Mouse (Mus musculus) small intestine, adult 2 months (tissue): ENCODE measurements at regions not wholly inside any gene's neighbourhood (a gene's known extent, or its start where the extent isn't known, plus 50 kb on each side); places are given as distances from the start of the nearest gene placed in this dataset.

Experiments
- CTCF ChIP-seq: fragments of 200-500 bp; IDR thresholded peaks from 2 replicates; pipeline ENCODE4 v1.5.1; 2012; ENCODE audit warnings: low read depth, mild to moderate bottlenecking, control low read depth, inconsistent platforms, low read length, moderate library complexity, mixed read lengths; ENCODE audit not compliant: insufficient replicate concordance, insufficient read length; ENCODE audit errors: extremely low read depth
- POLR2A ChIP-seq: fragments of 200-500 bp; IDR thresholded peaks from 2 replicates; pipeline ENCODE4 v1.6.1; 2012; ENCODE audit warnings: low read depth, mild to moderate bottlenecking, control low read depth, inconsistent platforms, low read length, moderate library complexity

DNA sequence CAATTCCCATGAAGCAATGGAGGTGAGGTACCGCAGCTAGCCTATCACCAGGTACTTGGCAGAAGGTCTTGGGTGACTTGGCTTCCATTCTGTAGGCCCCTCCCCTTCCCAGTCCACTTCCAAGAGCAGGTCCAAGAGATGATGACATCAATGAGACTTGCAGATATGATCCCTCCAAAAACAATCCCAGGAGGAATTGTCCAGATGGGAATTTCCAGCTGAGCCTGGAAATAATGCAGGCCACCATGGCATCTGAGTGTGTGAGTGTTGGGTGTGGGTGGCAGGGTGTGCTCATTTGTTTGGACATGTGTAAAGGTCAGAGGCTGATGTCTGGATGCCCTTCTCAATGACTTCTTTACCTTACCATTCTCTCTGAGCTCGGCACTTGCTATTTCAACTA, 293.5 kb downstream of the Tgfb2 start:
- no peak for TF ChIP-seq CTCF
- no peak for TF ChIP-seq POLR2A
